Mouse (Mus musculus) layer of hippocampus, adult 9-11 months (tissue): ENCODE measurements at regions not wholly inside any gene's neighbourhood (a gene's known extent, or its start where the extent isn't known, plus 50 kb on each side); places are given as distances from the start of the nearest gene placed in this dataset.

ENCODE experiments used
- DNase-seq: peaks from one replicate; pipeline ENCODE4 v3.0.0; 2022

DNA sequence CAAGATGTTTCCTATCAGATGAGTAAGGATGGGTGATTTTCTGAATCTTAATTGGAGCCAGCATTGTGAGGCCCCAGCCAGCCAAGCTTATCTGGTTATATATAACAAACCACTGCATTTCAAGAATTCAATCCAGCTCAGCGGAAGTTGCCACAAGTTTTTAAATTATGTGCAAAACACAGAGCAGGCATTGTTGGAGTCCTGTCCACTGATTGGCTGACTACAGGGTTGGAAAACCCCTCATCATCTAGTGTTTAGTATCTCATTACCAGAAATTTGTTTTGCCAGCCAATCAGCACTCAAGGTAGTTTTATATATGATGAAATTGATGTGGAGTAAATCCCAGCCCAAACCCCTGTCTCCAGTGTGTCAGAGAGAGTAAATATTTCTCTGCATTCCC is 578.5 kb upstream of the Intu start:
- DNase-seq, result no peak

DNA sequence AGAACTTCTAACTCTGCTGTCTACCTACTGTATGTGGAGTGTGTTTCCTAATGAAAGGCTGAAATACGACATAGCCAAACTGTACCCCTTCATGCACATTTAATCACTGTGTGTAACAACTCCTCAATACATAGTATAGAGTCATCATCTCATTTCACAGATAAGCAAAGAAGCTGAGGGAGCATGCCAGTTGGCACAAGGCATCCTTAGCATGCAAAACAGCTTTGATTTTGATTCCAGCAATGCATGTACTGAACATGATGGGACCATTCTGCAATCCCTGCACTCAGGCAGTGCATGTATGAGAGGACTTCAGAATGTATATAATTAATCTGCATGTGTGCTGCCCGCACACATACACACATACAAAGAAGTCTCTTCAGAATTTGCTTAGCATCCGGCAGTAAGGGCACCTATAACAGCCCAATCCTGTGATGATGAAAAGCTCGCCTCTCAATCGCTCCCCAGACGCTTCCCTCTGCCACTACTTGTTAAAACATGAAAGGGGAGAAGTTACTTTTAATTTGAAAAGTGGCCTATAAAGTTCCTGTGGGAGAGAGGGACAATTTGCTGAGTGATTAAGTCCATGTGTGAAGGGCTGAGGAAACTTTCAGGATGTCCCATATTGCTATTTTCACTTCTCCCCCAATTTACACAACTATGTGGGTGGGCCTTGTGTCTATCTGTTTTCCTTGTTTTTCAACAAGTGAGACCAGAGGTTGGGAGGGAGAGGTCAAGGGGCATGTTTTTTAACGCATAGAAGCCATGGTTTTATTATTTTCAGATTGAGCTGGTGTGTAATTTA is 569.0 kb upstream of the Intu start:
- DNase-seq, result no peak

GRCm38 (mm10) chr3:39965431-39965830 is 565.7 kb upstream of the Intu start:
- DNase-seq, result peak; percentile 54

DNA sequence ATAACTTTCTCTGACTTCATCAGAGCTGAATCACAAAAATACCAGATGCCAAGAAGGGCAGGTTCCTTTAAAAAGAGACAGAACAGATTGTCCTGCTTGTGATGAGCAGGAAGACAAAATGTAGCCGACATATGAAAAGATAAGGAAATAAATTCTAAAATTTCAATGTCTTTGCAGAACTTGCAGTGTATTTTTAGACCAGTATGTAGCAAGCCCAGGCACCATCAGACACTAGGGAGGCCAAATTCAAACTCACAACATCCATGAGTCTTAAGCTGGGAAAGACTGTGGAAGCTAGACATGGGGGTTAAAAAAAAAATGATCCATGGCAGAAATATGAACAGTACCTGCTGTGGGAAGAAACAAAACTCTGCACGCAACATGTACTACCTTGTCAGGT is 564.7 kb upstream of the Intu start:
- DNase-seq, result no peak

- no peak for DNase-seq
These were observed 554.1 kb upstream of the Intu start for GRCm38 (mm10) chr3:39976937-39977336.

GRCm38 (mm10) chr3:39978916-39979679 is 552.0 kb upstream of the Intu start:
- no peak for DNase-seq

- no peak for DNase-seq
These were observed 548.4 kb upstream of the Intu start for GRCm38 (mm10) chr3:39982656-39983055.

DNA sequence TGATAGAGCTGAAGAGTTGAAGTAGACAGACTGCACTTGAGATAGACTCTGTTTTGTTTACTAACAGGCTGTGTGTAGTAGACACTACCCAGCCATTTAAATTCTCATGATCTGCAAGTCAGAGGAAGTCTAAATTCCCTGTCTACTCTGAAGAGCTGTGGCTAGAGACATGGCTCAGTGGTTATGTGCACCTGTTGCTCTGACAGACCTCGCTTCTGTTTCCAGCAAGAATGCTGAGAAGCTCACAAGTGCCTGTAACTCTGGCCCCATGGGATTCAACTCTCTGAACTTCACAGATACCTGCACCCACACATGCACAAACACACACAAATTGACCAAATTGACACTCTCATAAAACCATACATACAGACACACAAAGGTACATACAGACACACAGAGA is 543.4 kb upstream of the Intu start:
- DNase-seq, result no peak

DNA sequence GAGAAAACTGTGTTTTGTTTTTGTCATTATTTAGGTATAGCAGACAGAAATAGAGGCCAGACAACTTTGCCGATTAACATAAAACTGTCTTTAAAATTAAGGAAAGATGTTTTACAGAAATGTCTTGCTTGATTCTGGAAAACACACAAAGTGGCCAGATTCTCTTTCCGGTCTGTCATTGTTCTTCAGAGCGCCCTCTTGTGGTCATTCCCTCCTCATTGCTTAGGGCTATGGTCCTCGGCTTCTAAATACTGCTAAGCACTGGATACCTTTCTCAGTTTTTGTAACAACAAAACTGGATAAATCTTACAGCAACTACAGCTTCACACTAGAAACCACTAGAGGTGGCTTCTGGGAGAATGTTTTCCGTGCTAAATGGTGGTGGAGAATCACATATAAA is 532.5 kb upstream of the Intu start:
- DNase-seq, result peak; percentile 30

GRCm38 (mm10) chr3:39999846-40000245 is 531.2 kb upstream of the Intu start:
- DNase-seq, result no peak

DNA sequence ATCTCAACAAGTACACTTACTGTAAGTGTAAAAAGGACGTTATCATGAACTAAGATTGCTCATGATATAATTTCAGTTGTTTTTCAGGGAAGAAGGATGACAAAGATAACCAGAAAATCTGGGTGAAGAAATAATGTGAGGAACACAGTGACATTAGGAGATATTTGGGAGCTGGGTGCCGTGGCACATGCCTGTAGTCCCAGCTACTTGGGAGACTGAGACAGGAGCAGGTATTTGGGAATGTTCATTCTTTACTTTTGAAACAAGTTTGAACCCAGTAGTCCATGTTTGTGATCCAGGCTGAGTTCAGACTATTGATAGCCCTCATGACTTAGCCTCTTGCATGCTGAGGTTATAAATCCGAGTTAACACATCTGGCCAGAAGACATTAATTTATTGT is 528.2 kb upstream of the Intu start:
- no peak for DNase-seq

GRCm38 (mm10) chr3:40010051-40010450 is 521.0 kb upstream of the Intu start:
- DNase-seq, result no peak

GRCm38 (mm10) chr3:40021682-40022081 is 509.4 kb upstream of the Intu start:
- DNase-seq, result no peak

DNA sequence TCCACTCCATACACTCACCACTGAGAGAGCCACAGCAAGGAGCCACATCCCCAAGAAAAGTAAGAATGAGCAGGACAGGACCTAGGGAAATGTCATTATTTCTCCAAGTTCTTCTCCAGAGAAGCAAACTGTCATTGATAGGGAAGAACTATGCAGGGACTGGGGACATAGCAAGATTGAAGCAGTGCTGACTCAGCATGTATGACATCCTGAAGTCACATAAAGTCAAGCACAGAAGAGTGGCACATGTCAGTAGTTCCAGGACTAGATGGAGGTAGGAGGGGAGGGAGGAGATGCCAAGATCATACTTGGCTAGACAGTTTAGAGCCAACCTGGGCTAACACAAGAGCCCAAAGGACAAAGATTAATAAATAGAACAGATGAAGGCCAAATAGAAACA is 503.4 kb upstream of the Intu start:
- DNase-seq, result no peak

DNA sequence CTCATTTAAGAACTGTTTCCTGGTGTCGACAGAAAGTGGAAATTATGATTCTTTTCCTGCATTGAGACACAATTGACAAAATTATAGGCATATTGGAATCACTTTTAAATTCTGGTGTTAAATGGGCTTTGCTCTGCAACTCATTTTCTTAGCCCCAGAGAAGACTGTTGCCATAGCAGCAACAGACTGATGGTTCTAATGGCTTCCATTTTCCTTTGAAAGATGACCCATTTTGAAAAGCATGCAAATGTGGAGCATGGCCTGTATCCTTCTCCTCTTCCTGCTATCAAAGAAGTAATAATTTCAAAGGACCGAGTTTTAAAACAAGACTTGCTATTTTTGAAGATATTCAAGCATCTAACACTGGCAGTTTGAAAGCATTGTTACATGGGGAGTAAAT is 494.9 kb upstream of the Intu start:
- no peak for DNase-seq

- DNase-seq, result no peak
These were observed 481.4 kb upstream of the Intu start for GRCm38 (mm10) chr3:40049721-40050120.

GRCm38 (mm10) chr3:40058281-40058680 is 472.8 kb upstream of the Intu start:
- DNase-seq, result no peak

DNA sequence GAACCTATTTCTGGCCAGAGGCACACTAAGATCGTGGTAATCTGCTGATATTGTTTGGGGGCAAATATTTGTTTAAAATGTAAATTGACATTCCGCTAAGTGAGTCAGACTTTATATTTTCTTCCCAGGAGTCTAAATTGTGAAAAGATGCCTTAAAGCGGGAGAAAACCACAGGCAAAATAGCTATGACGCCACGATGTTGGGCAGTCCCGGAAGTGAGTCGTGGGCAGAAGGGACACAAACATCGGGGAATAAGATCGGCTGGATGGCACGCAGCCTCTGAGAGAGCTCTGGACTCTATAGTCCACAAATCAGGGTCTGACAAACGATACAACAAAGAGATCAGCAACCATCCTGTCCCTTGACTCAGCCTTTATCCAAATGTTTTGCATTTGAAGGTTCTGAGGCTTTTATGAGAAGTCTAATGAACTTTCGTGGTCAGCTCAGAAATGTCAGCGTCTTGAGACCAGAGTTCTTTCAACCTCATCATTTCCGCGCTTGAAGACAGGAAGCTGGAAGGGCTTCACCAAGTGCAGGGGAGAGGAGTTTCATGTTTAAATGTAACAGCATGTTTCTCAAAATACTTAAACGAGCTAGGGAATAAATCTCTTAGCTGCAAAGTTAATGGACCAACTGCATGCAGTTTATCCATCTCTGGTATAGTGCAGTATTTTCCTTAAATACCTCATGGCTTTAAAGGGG is 472.2 kb upstream of the Intu start:
- DNase-seq, result no peak

- no peak for DNase-seq
These were observed 460.9 kb upstream of the Intu start for GRCm38 (mm10) chr3:40070137-40070667.

GRCm38 (mm10) chr3:40076824-40077223 is 454.3 kb upstream of the Intu start:
- no peak for DNase-seq

GRCm38 (mm10) chr3:40085116-40085515 is 446.0 kb upstream of the Intu start:
- peak; percentile 23 for DNase-seq

- DNase-seq, result no peak
These were observed 439.2 kb upstream of the Intu start for GRCm38 (mm10) chr3:40091773-40092343.

GRCm38 (mm10) chr3:40092765-40093368 is 438.2 kb upstream of the Intu start:
- no peak for DNase-seq
